Mouse (Mus musculus) testis, adult 2 months (tissue): ENCODE results near the gene Olfr9. TPM values are rescaled to one million over a fixed set of nuclear protein-coding genes. Genes with fewer than 3 reads are reported as not detected.

Experiments
- H3K27ac ChIP-seq: fragments of 200-500 bp; 2 replicates; pipeline ENCODE4 v1.5.1; 2012; ENCODE audit warnings: low read depth, low read length; ENCODE audit not compliant: control insufficient read depth, insufficient read depth
- H3K27me3 ChIP-seq: fragments of 200-500 bp; 2 replicates; pipeline ENCODE4 v1.6.1; 2012; ENCODE audit warnings: mild to moderate bottlenecking, low read length, moderate library complexity; ENCODE audit not compliant: control insufficient read depth, insufficient read depth
- H3K36me3 ChIP-seq: fragments of 200-500 bp; 2 replicates; pipeline ENCODE4 v1.6.1; 2012; ENCODE audit warnings: mild to moderate bottlenecking, low read length; ENCODE audit not compliant: control insufficient read depth, insufficient read depth
- H3K4me1 ChIP-seq: fragments of 200-500 bp; 2 replicates; pipeline ENCODE4 v1.6.1; 2012; ENCODE audit warnings: low read length; ENCODE audit not compliant: control insufficient read depth, insufficient read depth
- H3K4me3 ChIP-seq: fragments of 200-500 bp; 2 replicates; pipeline ENCODE4 v1.5.1; 2012; ENCODE audit warnings: low read depth, mild to moderate bottlenecking, low read length, moderate library complexity, mixed read lengths; ENCODE audit not compliant: control insufficient read depth
- CTCF ChIP-seq: fragments of 200-500 bp; IDR thresholded peaks from 2 replicates; pipeline ENCODE4 v1.5.1; 2012; ENCODE audit warnings: low read depth, mild to moderate bottlenecking, inconsistent platforms, low read length, moderate library complexity; ENCODE audit not compliant: control insufficient read depth, insufficient read depth, insufficient replicate concordance
- POLR2A ChIP-seq: fragments of 200-500 bp; IDR thresholded peaks from 2 replicates; pipeline ENCODE4 v1.6.1; 2012; ENCODE audit warnings: low read depth, mild to moderate bottlenecking, inconsistent platforms, low read length, moderate library complexity; ENCODE audit not compliant: control insufficient read depth
- polyA plus RNA-seq: library from polyadenylated mRNA; depleted of rRNA; stranded (reverse); fragments of >200 nt; gene quantifications from 2 replicates; pipeline ENCODE4 v1.2.3, GENCODE M21; 2012

The Olfr9 gene
- polyA plus RNA-seq, 1 experiment = not detected

- H3K36me3 ChIP-seq = no peaks in the 10 kb centered on the region
- H3K4me1 ChIP-seq = peaks cover 3% of the 10 kb centered on the region; the same call in 1 of the 2 replicates
- no peak for TF ChIP-seq CTCF
- TF ChIP-seq POLR2A = no peak
- no peak within 1 kb of the TSS for H3K27ac ChIP-seq
- no peak within 1 kb of the TSS for H3K4me3 ChIP-seq
- H3K27me3 ChIP-seq = no peaks in the 10 kb centered on the region
Measured at GRCm38 (mm10) chr10:128960590-128961584, 28.3 kb upstream of the Olfr9 start, which contains the start of gene Mettl7b. Gene Mettl7b, minus strand, starts transcription at chr10:128960988.

GRCm38 (mm10) chr10:128964961-128965360, 24.3 kb upstream of the Olfr9 start:
- Histone ChIP-seq H3K27ac (no peak overlapping the region), H3K27me3 (no peaks in the 10 kb centered on the region)

GRCm38 (mm10) chr10:128965871-128966270, 23.4 kb upstream of the Olfr9 start:
- Histone ChIP-seq H3K27ac (no peak overlapping the region), H3K27me3 (no peaks in the 10 kb centered on the region), H3K4me3 (no peak overlapping the region), H3K36me3 (no peaks in the 10 kb centered on the region), H3K4me1 (peaks cover 7% of the 10 kb centered on the region)
- no peak for TF ChIP-seq CTCF
- no peak for TF ChIP-seq POLR2A

More at GRCm38 (mm10) chr10:128964961-128965360, 24.3 kb upstream of the Olfr9 start:
- TF ChIP-seq CTCF (no peak), POLR2A (no peak)
- no peak overlapping the region for H3K4me3 ChIP-seq
- H3K36me3 ChIP-seq = no peaks in the 10 kb centered on the region
- H3K4me1 ChIP-seq = peaks cover 7% of the 10 kb centered on the region

- Histone ChIP-seq H3K4me3 (no peak overlapping the region), H3K36me3 (no peaks in the 10 kb centered on the region), H3K27me3 (no peaks in the 10 kb centered on the region), H3K4me1 (peaks cover 7% of the 10 kb centered on the region), H3K27ac (no peak overlapping the region)
- no peak for TF ChIP-seq POLR2A
- no peak for TF ChIP-seq CTCF
Measured at GRCm38 (mm10) chr10:128968341-128968749, 20.9 kb upstream of the Olfr9 start.

DNA sequence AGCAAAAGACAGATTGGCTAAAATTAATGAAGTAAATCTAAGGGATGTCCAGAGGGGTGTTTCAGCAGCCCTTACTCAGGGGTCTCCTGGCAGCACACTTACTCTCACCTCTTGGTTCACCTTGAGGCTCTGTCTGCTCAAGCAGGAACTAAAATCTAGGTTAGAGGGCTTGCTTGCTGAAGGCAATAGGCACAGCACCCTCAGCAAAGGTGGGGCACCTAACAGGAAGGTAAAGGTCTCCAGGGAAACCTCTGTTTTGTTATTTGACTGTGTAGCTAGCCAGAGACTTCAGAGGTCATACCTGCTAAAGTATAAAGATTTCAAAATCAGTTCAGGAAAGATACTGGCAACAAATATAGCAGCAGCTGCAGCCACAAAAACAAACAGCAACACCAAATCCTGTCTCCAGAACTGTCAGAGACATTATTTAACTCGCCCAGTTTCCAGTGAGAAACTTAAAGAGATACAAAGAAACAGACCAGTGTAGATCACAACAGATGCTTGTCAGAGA, 18.4 kb upstream of the Olfr9 start:
- no peak for TF ChIP-seq POLR2A
- no peak for TF ChIP-seq CTCF
- Histone ChIP-seq H3K27me3 (no peaks in the 10 kb centered on the region), H3K27ac (no peak overlapping the region), H3K4me3 (no peak overlapping the region), H3K4me1 (peaks cover 7% of the 10 kb centered on the region), H3K36me3 (no peaks in the 10 kb centered on the region)

GRCm38 (mm10) chr10:128972841-128973240, 16.4 kb upstream of the Olfr9 start:
- Histone ChIP-seq H3K4me1 (peaks cover 3% of the 10 kb centered on the region), H3K27me3 (no peaks in the 10 kb centered on the region), H3K36me3 (no peaks in the 10 kb centered on the region), H3K27ac (no peak overlapping the region), H3K4me3 (no peak overlapping the region)
- TF ChIP-seq CTCF = no peak
- no peak for TF ChIP-seq POLR2A

GRCm38 (mm10) chr10:128976395-128976794, 12.8 kb upstream of the Olfr9 start:
- TF ChIP-seq CTCF (no peak), POLR2A (no peak)
- no peaks in the 10 kb centered on the region for H3K27me3 ChIP-seq

More at GRCm38 (mm10) chr10:128976395-128976794, 12.8 kb upstream of the Olfr9 start:
- Histone ChIP-seq H3K27ac (no peak overlapping the region), H3K4me1 (no peaks in the 10 kb centered on the region), H3K36me3 (no peaks in the 10 kb centered on the region), H3K4me3 (no peak overlapping the region)
